Mouse (Mus musculus) liver, embryonic 13.5 days (tissue): ENCODE measurements around the gene Fastkd1. TPM values are rescaled to one million over a fixed set of nuclear protein-coding genes. Genes with fewer than 3 reads are reported as not detected.
"Not testable (repeated sequence)": the region's sequence is repeated elsewhere in the genome, so short reads cannot be mapped to it uniquely, and the experiment has no call there.

Source experiments
- ATAC-seq: fragments of 200-750 bp; cut with Nextera tagmentation; 2 replicates; pipeline ENCODE4 v1.8.0; 2017; ENCODE audit warnings: low read depth, mild to moderate bottlenecking, moderate number of reproducible peaks, moderate library complexity
- DNase-seq: peaks from one replicate; pipeline ENCODE4 v3.0.0; 2022
- H3K27ac ChIP-seq: fragments of 300-500 bp; sonication (generic); 2 replicates; pipeline ENCODE4 v1.5.1; 2015; ENCODE audit warnings: moderate library complexity, mild to moderate bottlenecking, inconsistent platforms
- H3K27me3 ChIP-seq: fragments of 300-500 bp; sonication (generic); 2 replicates; pipeline ENCODE4 v1.6.1; 2015; ENCODE audit warnings: mild to moderate bottlenecking, inconsistent platforms
- H3K36me3 ChIP-seq: fragments of 300-500 bp; sonication (generic); 2 replicates; pipeline ENCODE4 v1.6.1; 2015; ENCODE audit warnings: mild to moderate bottlenecking, inconsistent platforms
- H3K4me1 ChIP-seq: fragments of 300-500 bp; sonication (generic); replicated peaks from 2 replicates; pipeline ENCODE4 v1.6.1; 2015; ENCODE audit warnings: inconsistent platforms
- H3K4me2 ChIP-seq: fragments of 300-500 bp; sonication (generic); 2 replicates; pipeline ENCODE4 v1.6.1; 2015; ENCODE audit warnings: inconsistent platforms, mild to moderate bottlenecking, moderate library complexity
- H3K4me3 ChIP-seq: fragments of 300-500 bp; sonication (generic); replicated peaks from 2 replicates; pipeline ENCODE4 v1.5.1; 2015; ENCODE audit warnings: mild to moderate bottlenecking, inconsistent platforms
- H3K9ac ChIP-seq: fragments of 300-500 bp; sonication (generic); 2 replicates; pipeline ENCODE4 v1.6.1; 2015; ENCODE audit warnings: mild to moderate bottlenecking, inconsistent platforms
- H3K9me3 ChIP-seq: fragments of 300-500 bp; sonication (generic); replicated peaks from 2 replicates; pipeline ENCODE4 v1.6.1; 2016; ENCODE audit warnings: inconsistent platforms
- WGBS: fragments of 180-500 bp; shearing (Covaris S2); methylation state at CpG from one replicate; pipeline ENCODE4 v1.1.7; 2015; ENCODE audit not compliant: insufficient replicate concordance; 5-methylcytosine and 5-hydroxymethylcytosine counted together
- polyA plus RNA-seq: library from polyadenylated mRNA; unstranded; fragments of >200 nt; fragmentation: Nextera tagmentation; extraction: Ambion mirVana; gene quantifications from 2 replicates; pipeline ENCODE4 v1.2.1, GENCODE M21; 2015

Fastkd1 gene
- polyA plus RNA-seq, 1 experiment from 2014 or later: 4.1 TPM

DNA sequence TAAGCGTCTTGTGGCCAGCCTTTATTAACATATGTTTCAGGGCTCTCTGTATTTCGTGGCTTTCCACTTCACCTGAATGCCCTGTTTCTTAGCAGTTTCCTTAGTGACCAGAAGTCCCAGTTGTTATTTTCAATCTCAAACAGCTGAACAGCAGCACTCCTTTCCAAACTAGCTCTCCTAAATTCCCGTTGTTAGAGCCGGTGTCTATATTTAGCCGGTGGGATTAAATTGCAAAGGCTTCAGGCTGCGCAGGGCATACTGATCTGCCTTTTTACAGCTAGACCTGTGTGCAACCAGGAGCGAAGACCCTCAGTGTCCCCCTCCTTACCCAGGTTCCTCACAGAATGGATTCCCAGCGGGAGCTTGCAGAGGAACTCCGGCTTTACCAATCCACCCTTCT, 43.5 kb downstream of the Fastkd1 start, which contains the start of gene Klhl41:
Klhl41 (plus strand) TSS at position 268 of the 400 bp plus-strand sequence.
- DNase-seq: no peak
- no peaks in the 10 kb centered on the region for H3K36me3 ChIP-seq
- no peak within 1 kb of the TSS for H3K27ac ChIP-seq
- H3K9me3 ChIP-seq: no peaks in the 10 kb centered on the region
- no peaks in the 10 kb centered on the region for H3K27me3 ChIP-seq
- H3K9ac ChIP-seq: no peak within 1 kb of the TSS
- no peak for ATAC-seq
- H3K4me3 ChIP-seq: no peak within 1 kb of the TSS
- WGBS: 82% methylated on average over 9 of the region's 9 CpGs
- H3K4me2 ChIP-seq: no peak within 1 kb of the TSS
- H3K4me1 ChIP-seq: no peaks in the 10 kb centered on the region

DNA sequence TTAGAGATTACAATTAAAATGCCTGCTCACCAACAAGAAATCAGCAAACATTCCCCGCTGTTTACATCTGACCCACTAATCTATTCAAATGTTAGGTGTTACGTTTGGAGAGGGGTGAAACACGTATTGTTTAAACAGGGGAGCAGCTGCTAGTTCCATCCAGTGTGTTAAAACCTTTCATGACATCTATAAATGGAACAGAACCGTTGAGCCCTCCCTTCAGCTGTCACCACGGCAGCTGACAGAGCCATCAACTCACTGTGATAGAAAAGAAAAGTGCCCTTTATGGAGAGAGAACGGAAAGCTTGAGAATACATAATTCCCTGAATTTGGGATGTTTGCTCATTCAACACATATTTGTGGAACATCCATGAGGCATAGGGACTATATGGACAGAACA, 44.9 kb downstream of the Fastkd1 start:
- H3K36me3 ChIP-seq: no peaks in the 10 kb centered on the region
- H3K4me1 ChIP-seq: no peaks in the 10 kb centered on the region
- no peaks in the 10 kb centered on the region for H3K27me3 ChIP-seq
- ATAC-seq (no peak), DNase-seq (no peak)
- no peak overlapping the region for H3K4me3 ChIP-seq
- no peak overlapping the region for H3K27ac ChIP-seq
- H3K9ac ChIP-seq: no peak overlapping the region
- no peak overlapping the region for H3K4me2 ChIP-seq
- WGBS: 74% methylated on average over 6 of the region's 6 CpGs
- no peaks in the 10 kb centered on the region for H3K9me3 ChIP-seq

- no peak overlapping the region for H3K4me3 ChIP-seq
- H3K4me1 ChIP-seq: no peaks in the 10 kb centered on the region
- H3K9me3 ChIP-seq: no peaks in the 10 kb centered on the region
- 76% methylated on average over 4 of the region's 4 CpGs for WGBS
- no peaks in the 10 kb centered on the region for H3K36me3 ChIP-seq
- H3K27ac ChIP-seq: no peak overlapping the region
- no peaks in the 10 kb centered on the region for H3K27me3 ChIP-seq
- H3K9ac ChIP-seq: no peak overlapping the region
- no peak for ATAC-seq
- no peak for DNase-seq
- no peak overlapping the region for H3K4me2 ChIP-seq
Measured at GRCm38 (mm10) chr2:69667656-69668055, 45.7 kb downstream of the Fastkd1 start.

- DNase-seq: no peak
- no peak overlapping the region for H3K4me2 ChIP-seq
- H3K4me1 ChIP-seq: no peaks in the 10 kb centered on the region
- H3K27ac ChIP-seq: no peak overlapping the region
- no peak overlapping the region for H3K4me3 ChIP-seq
- WGBS: 68% methylated on average over 13 of the region's 13 CpGs
- H3K9me3 ChIP-seq: no peaks in the 10 kb centered on the region
- H3K27me3 ChIP-seq: no peaks in the 10 kb centered on the region
- no peak for ATAC-seq
- no peaks in the 10 kb centered on the region for H3K36me3 ChIP-seq
- H3K9ac ChIP-seq: no peak overlapping the region
Measured at GRCm38 (mm10) chr2:69663827-69664476, 49.4 kb downstream of the Fastkd1 start.

GRCm38 (mm10) chr2:69659326-69659725, 54.0 kb downstream of the Fastkd1 start:
- H3K27me3 ChIP-seq: no peaks in the 10 kb centered on the region
- no peak overlapping the region for H3K4me3 ChIP-seq
- no peaks in the 10 kb centered on the region for H3K4me1 ChIP-seq
- ATAC-seq: no peak
- no peak for DNase-seq
- peaks cover 3% of the 10 kb centered on the region; the same call in 1 of the 2 replicates for H3K36me3 ChIP-seq
- no peak overlapping the region for H3K4me2 ChIP-seq
- H3K9ac ChIP-seq: no peak overlapping the region
- WGBS: 88% methylated on average over 4 of the region's 4 CpGs
- H3K27ac ChIP-seq: no peak overlapping the region
- no peaks in the 10 kb centered on the region for H3K9me3 ChIP-seq

DNA sequence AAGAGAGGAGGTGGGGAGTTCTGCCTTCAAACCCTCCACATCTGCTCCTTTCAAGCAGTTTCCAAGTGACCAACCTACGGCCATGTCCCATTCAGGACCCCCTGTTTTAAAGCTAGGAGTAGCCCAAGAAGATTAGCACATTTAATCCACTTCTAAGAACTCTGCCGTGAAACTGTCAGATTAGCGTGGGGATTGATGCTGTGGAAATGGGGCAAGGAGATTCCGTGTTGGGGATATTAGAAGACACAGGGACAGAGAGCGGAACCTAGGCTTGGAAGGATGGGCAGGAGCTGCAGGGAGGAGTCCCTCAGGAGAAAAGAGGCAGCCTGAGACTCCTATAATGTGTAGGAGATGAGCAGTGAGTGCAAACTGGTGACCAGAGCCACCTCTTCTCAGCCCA, 63.6 kb downstream of the Fastkd1 start:
- no peak overlapping the region for H3K4me2 ChIP-seq
- ATAC-seq (no peak), DNase-seq (no peak)
- no peaks in the 10 kb centered on the region; the same call in 1 of the 2 replicates for H3K36me3 ChIP-seq
- H3K27me3 ChIP-seq: no peaks in the 10 kb centered on the region
- no peak overlapping the region for H3K9ac ChIP-seq
- H3K4me3 ChIP-seq: no peak overlapping the region
- H3K4me1 ChIP-seq: peaks cover 15% of the 10 kb centered on the region
- 78% methylated on average over 5 of the region's 5 CpGs for WGBS
- no peaks in the 10 kb centered on the region for H3K9me3 ChIP-seq
- no peak overlapping the region for H3K27ac ChIP-seq

DNA sequence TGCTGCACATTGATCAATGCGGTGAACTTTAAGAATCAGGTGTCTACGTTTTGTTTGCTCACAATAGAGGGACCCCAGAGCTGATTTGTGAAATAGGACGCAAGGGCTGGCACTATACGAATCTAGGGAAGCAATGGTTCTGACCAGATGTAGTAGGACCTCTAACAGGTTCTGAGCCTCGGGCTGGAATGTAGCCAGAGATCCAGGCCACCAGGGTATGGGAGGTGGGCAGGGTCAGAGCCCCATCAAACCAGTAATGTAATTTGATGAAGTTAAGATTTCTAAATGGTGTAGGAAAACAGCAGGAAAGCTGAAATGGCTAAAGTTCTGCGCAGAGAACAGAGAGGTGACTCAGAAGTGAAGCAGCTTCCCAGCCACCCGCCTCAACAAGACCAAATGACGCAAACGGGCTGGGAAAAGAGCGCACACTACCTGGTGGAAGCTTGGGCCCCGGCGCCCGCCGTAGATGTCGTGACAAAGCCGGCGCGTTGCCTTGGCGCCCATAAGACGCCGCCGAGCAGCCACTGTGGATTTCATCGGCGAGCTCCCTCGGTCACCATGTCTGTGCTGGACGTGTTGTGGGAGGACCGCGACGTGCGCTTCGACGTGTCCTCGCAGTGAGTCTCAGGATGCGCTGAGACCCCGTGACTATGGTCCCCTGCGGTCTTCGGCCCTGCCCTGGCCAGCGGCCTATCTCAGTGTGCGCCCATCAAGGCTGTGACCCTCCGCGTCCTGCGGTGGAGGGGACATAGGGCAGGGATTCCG, 66.4 kb downstream of the Fastkd1 start, which contains the start of gene Bbs5:
Bbs5 (plus strand) TSS at position 446 of the 765 bp plus-strand sequence.
- Histone ChIP-seq H3K36me3 (no peaks in the 10 kb centered on the region), H3K27ac (no peak within 1 kb of the TSS), H3K9ac (peak within 1 kb of the TSS; percentile 60), H3K9me3 (no peaks in the 10 kb centered on the region), H3K4me1 (peaks cover 15% of the 10 kb centered on the region), H3K4me2 (peak within 1 kb of the TSS; percentile 75), H3K27me3 (no peaks in the 10 kb centered on the region), H3K4me3 (peak within 1 kb of the TSS; percentile 67)
- ATAC-seq: peak; percentile 87
- DNase-seq: peak; percentile 73
- WGBS: 5% methylated on average over 43 of the region's 43 CpGs

GRCm38 (mm10) chr2:69644968-69645617, 68.2 kb downstream of the Fastkd1 start:
- no peak for DNase-seq
- no peak overlapping the region for H3K4me3 ChIP-seq
- no peak overlapping the region for H3K4me2 ChIP-seq
- no peaks in the 10 kb centered on the region for H3K9me3 ChIP-seq
- WGBS: 77% methylated on average over 11 of the region's 11 CpGs
- H3K36me3 ChIP-seq: no peaks in the 10 kb centered on the region
- H3K4me1 ChIP-seq: peaks cover 15% of the 10 kb centered on the region
- H3K9ac ChIP-seq: no peak overlapping the region
- no peak for ATAC-seq
- no peaks in the 10 kb centered on the region for H3K27me3 ChIP-seq
- no peak overlapping the region for H3K27ac ChIP-seq

DNA sequence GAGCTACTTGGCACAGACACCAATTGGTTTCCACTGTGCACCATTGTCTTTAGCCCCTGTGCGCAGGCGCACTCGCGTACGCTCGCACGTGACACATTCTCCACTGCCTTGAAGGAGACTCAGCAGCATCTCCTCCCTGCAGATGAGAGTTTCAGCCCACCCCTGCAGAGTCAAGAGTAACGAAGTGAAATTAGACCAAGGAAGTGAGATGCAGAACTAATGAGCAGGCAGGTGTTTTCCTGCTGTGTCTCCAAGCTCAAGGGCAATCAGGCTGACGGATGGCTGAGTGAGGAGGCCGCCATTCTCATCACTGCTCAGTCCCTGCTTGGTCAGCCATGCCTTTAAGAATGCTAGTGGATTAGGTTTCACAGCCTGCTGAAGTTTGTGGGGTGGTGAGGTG, 73.2 kb downstream of the Fastkd1 start:
- Histone ChIP-seq H3K27me3 (no peaks in the 10 kb centered on the region), H3K4me3 (no peak overlapping the region), H3K4me2 (no peak overlapping the region), H3K27ac (no peak overlapping the region), H3K9ac (no peak overlapping the region), H3K9me3 (0 out of 2 replicates have a peak, but pooled peaks cover 5% of the 10 kb centered on the region), H3K4me1 (0 out of 2 replicates have a peak, but pooled peaks cover 3% of the 10 kb centered on the region), H3K36me3 (no peaks in the 10 kb centered on the region)
- 68% methylated on average over 10 of the region's 10 CpGs for WGBS
- no peak for ATAC-seq
- no peak for DNase-seq

- H3K4me1 ChIP-seq, H3K9me3 ChIP-seq, H3K4me3 ChIP-seq, ATAC-seq, DNase-seq, H3K9ac ChIP-seq, H3K27ac ChIP-seq, H3K4me2 ChIP-seq, H3K27me3 ChIP-seq, H3K36me3 ChIP-seq: not testable (repeated sequence)
- 63% methylated on average over 7 of the region's 7 CpGs for WGBS
Measured at GRCm38 (mm10) chr2:69637989-69638388, 75.3 kb downstream of the Fastkd1 start.
